Comparison of ENCODE assay signal across 7 mouse cellular contexts in the genomic region with DNA sequence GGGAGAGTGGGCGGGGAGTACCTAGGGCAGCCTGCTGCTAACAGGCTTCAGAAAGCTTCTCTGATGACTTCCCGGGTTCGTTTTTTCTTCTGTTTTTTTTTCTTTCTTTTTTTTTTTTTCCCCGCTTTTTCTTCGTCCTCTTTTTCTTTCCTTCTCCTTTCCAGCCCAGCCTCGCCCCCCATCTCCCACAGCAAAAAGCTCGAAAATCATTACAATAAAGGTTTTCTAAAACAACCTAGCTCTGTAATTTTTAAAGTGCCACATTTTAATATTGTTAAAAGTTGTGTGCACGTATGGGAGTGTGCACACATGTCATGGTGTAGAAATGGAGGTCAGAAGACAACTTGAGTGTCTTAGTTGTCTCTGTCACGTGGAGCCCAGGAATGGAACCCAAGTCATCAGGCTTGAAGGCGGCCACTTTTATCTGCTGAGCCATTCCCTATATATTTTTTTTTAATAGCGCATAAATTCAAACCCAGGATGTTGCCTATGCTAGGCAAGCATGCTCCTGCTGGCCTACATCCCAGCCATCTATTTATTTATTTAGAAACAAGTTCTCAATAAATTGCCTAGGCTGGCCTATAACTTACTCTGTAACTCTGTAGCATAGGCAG. TPM values are rescaled to one million over a fixed set of nuclear protein-coding genes. Genes with fewer than 3 reads are reported as not detected.
A peak's percentile ranks its signal among the peaks of the same experiment; 100 is the strongest.
DNase-seq lines count a peak whose midpoint lies in the region; ATAC-seq and TF ChIP-seq lines count a peak whose summit lies in the region.

No protein-coding gene starts in this region.

- H3K36me3 ChIP-seq in lung, embryonic 16.5 days (ENCODE audit: control insufficient read depth, insufficient read depth, low read length): no peaks in the 10 kb centered on the region
- peaks cover 8% of the 10 kb centered on the region for H3K36me3 ChIP-seq in forebrain, embryonic 10.5 days (replicated peaks)
- H3K36me3 ChIP-seq in limb, embryonic 11.5 days (ENCODE audit: control insufficient read depth, insufficient read depth, low read length): no peaks in the 10 kb centered on the region
- H3K36me3 ChIP-seq in small intestine, adult 2 months (ENCODE audit: control insufficient read depth, insufficient read depth, low read length): peaks cover 1% of the 10 kb centered on the region

- no peak for TF ChIP-seq POLR2A in small intestine, adult 2 months (IDR thresholded peaks at IDR 0.05; ENCODE audit: low read depth, low read length)

- no peak overlapping the region for H3K27ac ChIP-seq in lung, embryonic 16.5 days (ENCODE audit: low read length)
- peak overlapping the region; percentile 88 for H3K27ac ChIP-seq in forebrain, embryonic 10.5 days
- H3K27ac ChIP-seq in limb, embryonic 11.5 days (replicated peaks; ENCODE audit: low read depth, low read length): no peak overlapping the region
- H3K27ac ChIP-seq in small intestine, adult 2 months (ENCODE audit: insufficient read depth, low read depth, low read length): no peak overlapping the region

- WGBS in lung, embryonic 16.5 days: 16% methylated on average over 11 of the region's 11 CpGs
- 24% methylated on average over 11 of the region's 11 CpGs for WGBS in forebrain, embryonic 10.5 days
- WGBS in limb, embryonic 11.5 days: 22% methylated on average over 11 of the region's 11 CpGs
- WGBS in small intestine, adult 2 months: 20% methylated on average over 11 of the region's 11 CpGs

- peak overlapping the region; percentile 62 for H3K4me3 ChIP-seq in lung, embryonic 16.5 days (ENCODE audit: low read length)
- H3K4me3 ChIP-seq in forebrain, embryonic 10.5 days: peak overlapping the region; percentile 87
- peak overlapping the region; percentile 68 for H3K4me3 ChIP-seq in limb, embryonic 11.5 days (ENCODE audit: low read depth, low read length)
- H3K4me3 ChIP-seq in small intestine, adult 2 months (ENCODE audit: low read depth, low read length): peak overlapping the region; percentile 99

- TF ChIP-seq CTCF in small intestine, adult 2 months (IDR thresholded peaks at IDR 0.05; ENCODE audit: extremely low read depth, insufficient read length, insufficient replicate concordance, low read depth, low read length): no peak

- H3K27me3 ChIP-seq in lung, embryonic 16.5 days (ENCODE audit: control insufficient read depth, insufficient read depth, low read depth, low read length): no peaks in the 10 kb centered on the region
- H3K27me3 ChIP-seq in forebrain, embryonic 10.5 days (ENCODE audit: poor library complexity, severe bottlenecking): no peaks in the 10 kb centered on the region
- no peaks in the 10 kb centered on the region for H3K27me3 ChIP-seq in limb, embryonic 11.5 days (ENCODE audit: control insufficient read depth, insufficient read depth, low read length)
- H3K27me3 ChIP-seq in small intestine, adult 2 months (ENCODE audit: control insufficient read depth, insufficient read depth, low read length): no peaks in the 10 kb centered on the region

- no peak for DNase-seq in lung, postnatal 14 days
- DNase-seq in forebrain, embryonic 10.5 days (ENCODE audit: extremely low spot score, low spot score): no peak
- DNase-seq in limb, embryonic 11.5 days (ENCODE audit: low spot score): no peak
- no peak for DNase-seq in frontal cortex, postnatal 10 days (ENCODE audit: low spot score in 2 of 2)
- no peak for DNase-seq in thymus, adult 18-20 months

- H3K9me3 ChIP-seq in lung, embryonic 16.5 days (ENCODE audit: control insufficient read depth, low read length): no peaks in the 10 kb centered on the region
- H3K9me3 ChIP-seq in forebrain, embryonic 10.5 days: no peaks in the 10 kb centered on the region
- H3K9me3 ChIP-seq in limb, embryonic 11.5 days (ENCODE audit: control insufficient read depth, low read length): no peaks in the 10 kb centered on the region

- H3K4me1 ChIP-seq in lung, embryonic 16.5 days (replicated peaks; ENCODE audit: control insufficient read depth, insufficient read depth, low read length): peaks cover 11% of the 10 kb centered on the region
- peaks cover 43% of the 10 kb centered on the region for H3K4me1 ChIP-seq in forebrain, embryonic 10.5 days
- peaks cover 5% of the 10 kb centered on the region for H3K4me1 ChIP-seq in limb, embryonic 11.5 days (ENCODE audit: control insufficient read depth, insufficient read depth, low read length)
- H3K4me1 ChIP-seq in small intestine, adult 2 months (ENCODE audit: control insufficient read depth, insufficient read depth, insufficient read length, low read length): no peaks in the 10 kb centered on the region; the same call in 1 of the 2 replicates

- peak overlapping the region; percentile 14; the same call in 1 of the 2 replicates for H3K9ac ChIP-seq in lung, embryonic 16.5 days (ENCODE audit: low read length)
- no peak overlapping the region; the same call in 1 of the 2 replicates for H3K9ac ChIP-seq in limb, embryonic 11.5 days (ENCODE audit: low read length)

- peak overlapping the region; percentile 51 for H3K4me2 ChIP-seq in lung, embryonic 16.5 days (ENCODE audit: low read depth, low read length)
- peak overlapping the region; percentile 74 for H3K4me2 ChIP-seq in limb, embryonic 11.5 days (ENCODE audit: low read depth, severe bottlenecking)

- ATAC-seq in lung, embryonic 16.5 days (ENCODE audit: low read depth): no peak
- no peak for ATAC-seq in limb, embryonic 11.5 days (ENCODE audit: insufficient number of reproducible peaks, low FRiP score, low TSS enrichment, low read depth)

RNA-seq across cellular contexts. Expression of a gene that starts 0.4 kb away (rescaled TPM):
- polyA plus RNA-seq in lung, embryonic 16.5 days (2015; fragmentation: Nextera tagmentation; extraction: Ambion mirVana): 139 and 146 TPM in 2 replicates
- polyA plus RNA-seq in forebrain, embryonic 10.5 days (2016; fragmentation: Nextera tagmentation; extraction: Ambion mirVana): 183 and 188 TPM in 2 replicates
- 182 and 185 TPM in 2 replicates for polyA plus RNA-seq in limb, embryonic 11.5 days (2014; fragmentation: Nextera tagmentation; extraction: Ambion mirVana)
- polyA plus RNA-seq in small intestine, adult 2 months (2012; rRNA removed): 7.8 and 11.9 TPM in 2 replicates

RNA-seq across cellular contexts. Expression of a gene that starts 29.8 kb away (rescaled TPM):
- polyA plus RNA-seq in lung, embryonic 16.5 days (2015; fragmentation: Nextera tagmentation; extraction: Ambion mirVana): 14.9 and 15.4 TPM in 2 replicates
- polyA plus RNA-seq in forebrain, embryonic 10.5 days (2016; fragmentation: Nextera tagmentation; extraction: Ambion mirVana): 1,057 and 1,193 TPM in 2 replicates
- 295 and 359 TPM in 2 replicates for polyA plus RNA-seq in limb, embryonic 11.5 days (2014; fragmentation: Nextera tagmentation; extraction: Ambion mirVana)
- 0.86 and 3.2 TPM in 2 replicates for polyA plus RNA-seq in small intestine, adult 2 months (2012; rRNA removed)

RNA-seq across cellular contexts. Expression of a gene that starts 36.1 kb away (rescaled TPM):
- polyA plus RNA-seq in lung, embryonic 16.5 days (2015; fragmentation: Nextera tagmentation; extraction: Ambion mirVana): 7.0 and 9.5 TPM in 2 replicates
- polyA plus RNA-seq in forebrain, embryonic 10.5 days (2016; fragmentation: Nextera tagmentation; extraction: Ambion mirVana): 3.1 TPM in 2 replicates
- polyA plus RNA-seq in limb, embryonic 11.5 days (2014; fragmentation: Nextera tagmentation; extraction: Ambion mirVana): 3.1 and 3.6 TPM in 2 replicates
- polyA plus RNA-seq in small intestine, adult 2 months (2012; rRNA removed): 1.2 and 1.3 TPM in 2 replicates

Comparison
In these comparisons a context has a peak if more than half of its experiments do, and no peak if none do; other contexts are left out.
1. RNA of a gene that starts 0.4 kb away (polyA plus RNA-seq): 183 to 188 TPM in forebrain, embryonic 10.5 days, 182 to 185 TPM in limb, embryonic 11.5 days and 139 to 146 TPM in lung, embryonic 16.5 days; 7.8 to 11.9 TPM in small intestine, adult 2 months; every median in the first group is over 10 times any median in the second.
2. RNA of a gene that starts 29.8 kb away (polyA plus RNA-seq): 1,057 to 1,193 TPM in forebrain, embryonic 10.5 days and 295 to 359 TPM in limb, embryonic 11.5 days; 14.9 to 15.4 TPM in lung, embryonic 16.5 days and 0.86 to 3.2 TPM in small intestine, adult 2 months; every median in the first group is over 10 times any median in the second.
3. Peak in every context shown above with its lines, with median percentiles within 50 percentile points of each other: H3K4me3 ChIP-seq.